Mouse (Mus musculus) hindbrain, embryonic 16.5 days (tissue): ENCODE results near the gene Ndufa13. TPM values are rescaled to one million over a fixed set of nuclear protein-coding genes. Genes with fewer than 3 reads are reported as not detected.

Experiments
- ATAC-seq: fragments of 200-750 bp; cut with Nextera tagmentation; 2 replicates; pipeline ENCODE4 v1.8.0; 2017; ENCODE audit warnings: moderate TSS enrichment, moderate library complexity
- H3K27ac ChIP-seq: fragments of 300-500 bp; sonication (generic); 2 replicates; pipeline ENCODE4 v1.5.1; 2014; ENCODE audit warnings: low read depth, mild to moderate bottlenecking, control low read depth, low read length, moderate library complexity
- H3K27me3 ChIP-seq: fragments of 300-500 bp; sonication (generic); replicated peaks from 2 replicates; pipeline ENCODE4 v1.6.1; 2014; ENCODE audit warnings: low read length; ENCODE audit not compliant: control insufficient read depth, insufficient read depth
- H3K36me3 ChIP-seq: fragments of 300-500 bp; sonication (generic); 2 replicates; pipeline ENCODE4 v1.6.1; 2014; ENCODE audit warnings: mild to moderate bottlenecking, low read length, moderate library complexity, mixed read lengths; ENCODE audit not compliant: control insufficient read depth, insufficient read depth
- H3K4me1 ChIP-seq: fragments of 300-500 bp; sonication (generic); 2 replicates; pipeline ENCODE4 v1.6.1; 2014; ENCODE audit warnings: low read depth, low read length; ENCODE audit not compliant: control insufficient read depth, insufficient read depth
- H3K4me2 ChIP-seq: fragments of 300-500 bp; sonication (generic); 2 replicates; pipeline ENCODE4 v1.6.1; 2014; ENCODE audit warnings: mild to moderate bottlenecking, low read length, control low read depth, moderate library complexity
- H3K4me3 ChIP-seq: fragments of 300-500 bp; sonication (generic); 2 replicates; pipeline ENCODE4 v1.5.1; 2014; ENCODE audit warnings: mild to moderate bottlenecking, low read length, control low read depth, moderate library complexity
- H3K9ac ChIP-seq: fragments of 300-500 bp; sonication (generic); 2 replicates; pipeline ENCODE4 v1.6.1; 2014; ENCODE audit warnings: low read depth, mild to moderate bottlenecking, control low read depth, low read length, moderate library complexity
- H3K9me3 ChIP-seq: fragments of 300-500 bp; sonication (generic); 2 replicates; pipeline ENCODE4 v1.6.1; 2014; ENCODE audit warnings: mild to moderate bottlenecking, low read length, moderate library complexity; ENCODE audit not compliant: control insufficient read depth
- WGBS: fragments of 180-500 bp; shearing (Covaris S2); extraction: QIAGEN DNeasy Blood & Tissue Kit; methylation state at CpG from one replicate; pipeline ENCODE4 v1.1.7; 2014; 5-methylcytosine and 5-hydroxymethylcytosine counted together
- polyA plus RNA-seq: library from polyadenylated mRNA; unstranded; fragments of >200 nt; fragmentation: Nextera tagmentation; extraction: Ambion mirVana; gene quantifications from 2 replicates; pipeline ENCODE4 v1.2.1, GENCODE M21; 2015

Ndufa13 gene
- polyA plus RNA-seq, 1 experiment from 2014 or later: 216 TPM

GRCm38 (mm10) chr8:69900895-69901451 lies 1.4 kb downstream of the Ndufa13 start:
- WGBS: 20% methylated on average over 12 of the region's 12 CpGs
- Histone ChIP-seq H3K4me1 (peaks cover 43% of the 10 kb centered on the region), H3K27me3 (no peaks in the 10 kb centered on the region), H3K9me3 (no peaks in the 10 kb centered on the region), H3K4me2 (peak overlapping the region; percentile 96), H3K36me3 (no peaks in the 10 kb centered on the region), H3K27ac (peak overlapping the region; percentile 89), H3K4me3 (peak overlapping the region; percentile 62), H3K9ac (peak overlapping the region; percentile 76)
- ATAC-seq: no peak

GRCm38 (mm10) chr8:69899876-69900275 lies 2.5 kb downstream of the Ndufa13 start:
- H3K9me3 ChIP-seq: no peaks in the 10 kb centered on the region
- H3K4me3 ChIP-seq: no peak overlapping the region
- no peak overlapping the region for H3K27ac ChIP-seq
- no peak for ATAC-seq
- H3K9ac ChIP-seq: no peak overlapping the region
- H3K27me3 ChIP-seq: no peaks in the 10 kb centered on the region
- WGBS: 96% methylated on average over 2 of the region's 2 CpGs
- 0 out of 2 replicates have a peak overlapping the region, but pooled peaks have one; percentile 6 for H3K4me2 ChIP-seq
- peaks cover 46% of the 10 kb centered on the region for H3K4me1 ChIP-seq
- H3K36me3 ChIP-seq: no peaks in the 10 kb centered on the region

GRCm38 (mm10) chr8:69897857-69898256 lies 4.5 kb downstream of the Ndufa13 start:
- Histone ChIP-seq H3K27me3 (no peaks in the 10 kb centered on the region), H3K4me2 (no peak overlapping the region), H3K27ac (no peak overlapping the region), H3K4me1 (peaks cover 37% of the 10 kb centered on the region), H3K4me3 (no peak overlapping the region), H3K9me3 (no peaks in the 10 kb centered on the region), H3K9ac (no peak overlapping the region), H3K36me3 (no peaks in the 10 kb centered on the region)
- WGBS: 77% methylated on average over 6 of the region's 6 CpGs
- no peak for ATAC-seq

- H3K27ac ChIP-seq: no peak overlapping the region
- no peak overlapping the region for H3K4me2 ChIP-seq
- ATAC-seq: no peak
- H3K9me3 ChIP-seq: no peaks in the 10 kb centered on the region
- WGBS: 77% methylated on average over 4 of the region's 4 CpGs
- no peak overlapping the region for H3K4me3 ChIP-seq
- no peaks in the 10 kb centered on the region for H3K36me3 ChIP-seq
- H3K4me1 ChIP-seq: peaks cover 28% of the 10 kb centered on the region
- no peak overlapping the region for H3K9ac ChIP-seq
- H3K27me3 ChIP-seq: no peaks in the 10 kb centered on the region
Measured at GRCm38 (mm10) chr8:69895772-69896451, 6.4 kb downstream of the Ndufa13 start.

- H3K4me1 ChIP-seq: peaks cover 18% of the 10 kb centered on the region
Measured at GRCm38 (mm10) chr8:69894836-69895332, 7.5 kb downstream of the Ndufa13 start.

GRCm38 (mm10) chr8:69893863-69894262 lies 8.5 kb downstream of the Ndufa13 start:
- Histone ChIP-seq H3K27ac (no peak overlapping the region), H3K4me3 (no peak overlapping the region), H3K9me3 (no peaks in the 10 kb centered on the region), H3K4me2 (no peak overlapping the region), H3K27me3 (peaks cover 11% of the 10 kb centered on the region), H3K36me3 (no peaks in the 10 kb centered on the region), H3K4me1 (peaks cover 13% of the 10 kb centered on the region), H3K9ac (no peak overlapping the region)
- no peak for ATAC-seq
- 29% methylated on average over 17 of the region's 17 CpGs for WGBS

More at GRCm38 (mm10) chr8:69894836-69895332, 7.5 kb downstream of the Ndufa13 start:
- H3K9ac ChIP-seq: no peak overlapping the region
- H3K9me3 ChIP-seq: no peaks in the 10 kb centered on the region
- no peak overlapping the region for H3K27ac ChIP-seq
- no peak for ATAC-seq
- no peaks in the 10 kb centered on the region for H3K36me3 ChIP-seq
- peaks cover 6% of the 10 kb centered on the region for H3K27me3 ChIP-seq
- no peak overlapping the region for H3K4me3 ChIP-seq
- 50% methylated on average over 6 of the region's 6 CpGs for WGBS
- H3K4me2 ChIP-seq: no peak overlapping the region

- WGBS: 37% methylated on average over 19 of the region's 19 CpGs
- H3K4me3 ChIP-seq: no peak overlapping the region
- ATAC-seq: no peak
Measured at GRCm38 (mm10) chr8:69890813-69891241, 11.5 kb downstream of the Ndufa13 start.

GRCm38 (mm10) chr8:69888902-69889301 lies 13.5 kb downstream of the Ndufa13 start:
- Histone ChIP-seq H3K4me1 (peaks cover 27% of the 10 kb centered on the region), H3K4me2 (peak overlapping the region; percentile 50), H3K36me3 (no peaks in the 10 kb centered on the region), H3K27ac (no peak overlapping the region), H3K4me3 (peak overlapping the region; percentile 29), H3K9ac (no peak overlapping the region), H3K9me3 (no peaks in the 10 kb centered on the region), H3K27me3 (peaks cover 58% of the 10 kb centered on the region)
- peak; percentile 5; the same call in 1 of the 2 replicates for ATAC-seq
- WGBS: 2% methylated on average over 26 of the region's 32 CpGs

More at GRCm38 (mm10) chr8:69890813-69891241, 11.5 kb downstream of the Ndufa13 start:
- Histone ChIP-seq H3K27me3 (peaks cover 39% of the 10 kb centered on the region), H3K27ac (no peak overlapping the region), H3K9me3 (no peaks in the 10 kb centered on the region), H3K9ac (no peak overlapping the region), H3K4me2 (peak overlapping the region; percentile 5; the same call in 1 of the 2 replicates), H3K36me3 (no peaks in the 10 kb centered on the region), H3K4me1 (peaks cover 29% of the 10 kb centered on the region)

GRCm38 (mm10) chr8:69888244-69888866 lies 14.0 kb downstream of the Ndufa13 start:
- Histone ChIP-seq H3K9ac (no peak overlapping the region), H3K4me1 (peaks cover 27% of the 10 kb centered on the region), H3K9me3 (no peaks in the 10 kb centered on the region), H3K36me3 (no peaks in the 10 kb centered on the region), H3K27me3 (peaks cover 63% of the 10 kb centered on the region), H3K4me3 (peak overlapping the region; percentile 29), H3K27ac (no peak overlapping the region), H3K4me2 (peak overlapping the region; percentile 50)
- WGBS: 7% methylated on average over 24 of the region's 24 CpGs
- no peak for ATAC-seq
